Mouse (Mus musculus): ENCODE measurements around the gene Vps41. TPM values are rescaled to one million over a fixed set of nuclear protein-coding genes. Genes with fewer than 3 reads are reported as not detected.

The Vps41 gene
- polyA plus RNA-seq (2012; rRNA removed) = 41.4 and 49.2 TPM in 2 replicates

GRCm38 (mm10) chr13:18717185-18717584, at the start of gene Vps41:
Vps41 (plus strand) TSS chr13:18717286.
- peak; percentile 53 for DNase-seq (ENCODE audit: low spot score)

- DNase-seq (ENCODE audit: low spot score) = no peak
Measured at GRCm38 (mm10) chr13:18698518-18699065, 18.5 kb upstream of the Vps41 start.

- DNase-seq (ENCODE audit: low spot score) = no peak
Measured at GRCm38 (mm10) chr13:18711685-18712084, 5.4 kb upstream of the Vps41 start.

- no peak for DNase-seq (ENCODE audit: low spot score)
Measured at GRCm38 (mm10) chr13:18716707-18717106, 379 bp upstream of the Vps41 start.

GRCm38 (mm10) chr13:18718461-18718860, 1.4 kb downstream of the Vps41 start:
- DNase-seq (ENCODE audit: low spot score) = no peak

- no peak for DNase-seq (ENCODE audit: low spot score)
Measured at GRCm38 (mm10) chr13:18730666-18731065, 13.6 kb downstream of the Vps41 start.

GRCm38 (mm10) chr13:18736590-18736989, 19.5 kb downstream of the Vps41 start:
- no peak for DNase-seq (ENCODE audit: low spot score)

GRCm38 (mm10) chr13:18743575-18744265, 26.6 kb downstream of the Vps41 start:
- no peak for DNase-seq (ENCODE audit: low spot score)

GRCm38 (mm10) chr13:18744266-18744652, 27.2 kb downstream of the Vps41 start:
- no peak for DNase-seq (ENCODE audit: low spot score)

- no peak for DNase-seq (ENCODE audit: low spot score)
Measured at GRCm38 (mm10) chr13:18757958-18758357, 40.9 kb downstream of the Vps41 start.

- DNase-seq (ENCODE audit: low spot score) = no peak
Measured at GRCm38 (mm10) chr13:18759361-18760056, 42.4 kb downstream of the Vps41 start.

- no peak for DNase-seq (ENCODE audit: low spot score)
Measured at GRCm38 (mm10) chr13:18761452-18761851, 44.4 kb downstream of the Vps41 start.

GRCm38 (mm10) chr13:18767893-18768292, 50.8 kb downstream of the Vps41 start:
- no peak for DNase-seq (ENCODE audit: low spot score)

GRCm38 (mm10) chr13:18768495-18768894, 51.4 kb downstream of the Vps41 start:
- DNase-seq (ENCODE audit: low spot score) = no peak

GRCm38 (mm10) chr13:18773437-18774198, 56.5 kb downstream of the Vps41 start:
- DNase-seq (ENCODE audit: low spot score) = no peak

- DNase-seq (ENCODE audit: low spot score) = no peak
Measured at GRCm38 (mm10) chr13:18781250-18781649, 64.2 kb downstream of the Vps41 start.

GRCm38 (mm10) chr13:18785702-18786101, 68.6 kb downstream of the Vps41 start:
- no peak for DNase-seq (ENCODE audit: low spot score)

- no peak for DNase-seq (ENCODE audit: low spot score)
Measured at GRCm38 (mm10) chr13:18788040-18788439, 71.0 kb downstream of the Vps41 start.

GRCm38 (mm10) chr13:18788689-18789088, 71.6 kb downstream of the Vps41 start:
- no peak for DNase-seq (ENCODE audit: low spot score)

- DNase-seq (ENCODE audit: low spot score) = no peak
Measured at GRCm38 (mm10) chr13:18789662-18790061, 72.6 kb downstream of the Vps41 start.

- DNase-seq (ENCODE audit: low spot score) = no peak
Measured at GRCm38 (mm10) chr13:18790086-18790485, 73.0 kb downstream of the Vps41 start.

- no peak for DNase-seq (ENCODE audit: low spot score)
Measured at GRCm38 (mm10) chr13:18791314-18791713, 74.2 kb downstream of the Vps41 start.

Data from urinary bladder, adult 2 months (tissue).